Mouse (Mus musculus): ENCODE data around the gene Slc10a3.
A peak's percentile ranks its signal among the peaks of the same experiment; 100 is the strongest.
"Not testable (repeated sequence)": the region's sequence is repeated elsewhere in the genome, so short reads cannot be mapped to it uniquely, and the experiment has no call there.

The Slc10a3 gene

GRCm38 (mm10) chrX:74372888-74373549, at the start of gene Slc10a3, which contains the start of gene Ubl4a:
Gene Slc10a3, minus strand, starts transcription at chrX:74373349.
Gene Ubl4a, minus strand, starts transcription at chrX:74373218.
- peak; percentile 86 for DNase-seq (ENCODE audit: low read depth, low spot score)

DNA sequence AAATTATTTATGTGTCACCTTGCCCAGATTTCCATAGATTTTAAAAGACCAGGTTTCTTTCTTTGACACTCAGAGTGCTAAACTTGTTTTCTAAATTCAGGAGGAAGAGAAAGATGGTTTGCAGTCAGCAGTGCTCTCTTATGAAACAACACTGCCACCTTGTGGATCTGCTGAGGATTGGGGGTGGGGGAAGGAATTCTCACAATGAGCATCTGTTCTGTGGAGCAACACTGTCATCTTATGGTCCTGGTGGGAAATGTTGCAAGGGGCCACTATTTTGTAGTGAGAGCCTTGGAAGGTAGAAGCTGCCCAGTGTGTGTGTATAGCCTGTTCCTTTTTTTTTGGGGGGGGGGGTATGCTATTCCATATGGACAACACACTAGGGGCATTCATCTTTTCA, 40.2 kb upstream of the Slc10a3 start:
- DNase-seq (ENCODE audit: low read depth, low spot score): peak; percentile 78

- DNase-seq (ENCODE audit: low read depth, low spot score): no peak
Observed at GRCm38 (mm10) chrX:74408340-74408739, 35.2 kb upstream of the Slc10a3 start.

DNA sequence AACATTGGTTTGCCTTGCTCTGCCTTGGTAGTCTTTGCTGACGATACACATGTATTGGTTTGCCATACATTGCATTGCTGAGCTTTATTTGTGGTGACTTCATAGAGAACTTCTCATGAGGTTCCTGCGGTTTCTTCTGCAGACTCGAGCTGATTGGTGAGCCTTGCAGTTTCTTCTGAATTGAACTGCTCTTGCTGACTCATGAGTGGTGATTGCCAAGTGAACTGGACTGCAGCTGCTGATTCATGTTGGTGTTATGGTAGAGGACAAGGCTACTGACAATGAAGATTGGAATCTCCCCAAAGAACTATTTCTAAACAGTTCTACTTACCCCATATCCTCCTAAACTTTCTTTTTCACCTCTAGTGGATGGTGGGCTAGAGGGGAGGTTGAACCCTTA, 27.0 kb upstream of the Slc10a3 start:
- DNase-seq (ENCODE audit: low read depth, low spot score): no peak

- DNase-seq (ENCODE audit: low read depth, low spot score): peak; percentile 85
Observed at GRCm38 (mm10) chrX:74392535-74393443, 19.6 kb upstream of the Slc10a3 start, which contains the start of the genes Fam3a and Ikbkg. Gene Fam3a, minus strand, starts transcription at chrX:74393272. Gene Ikbkg, plus strand, starts transcription at chrX:74393290.

- no peak for DNase-seq (ENCODE audit: low read depth, low spot score)
Observed at GRCm38 (mm10) chrX:74388153-74388552, 15.0 kb upstream of the Slc10a3 start.

GRCm38 (mm10) chrX:74384451-74384850, 11.3 kb upstream of the Slc10a3 start:
- no peak for DNase-seq (ENCODE audit: low read depth, low spot score)

GRCm38 (mm10) chrX:74368209-74368909, 4.8 kb downstream of the Slc10a3 start:
- DNase-seq (ENCODE audit: low read depth, low spot score): peak; percentile 32

DNA sequence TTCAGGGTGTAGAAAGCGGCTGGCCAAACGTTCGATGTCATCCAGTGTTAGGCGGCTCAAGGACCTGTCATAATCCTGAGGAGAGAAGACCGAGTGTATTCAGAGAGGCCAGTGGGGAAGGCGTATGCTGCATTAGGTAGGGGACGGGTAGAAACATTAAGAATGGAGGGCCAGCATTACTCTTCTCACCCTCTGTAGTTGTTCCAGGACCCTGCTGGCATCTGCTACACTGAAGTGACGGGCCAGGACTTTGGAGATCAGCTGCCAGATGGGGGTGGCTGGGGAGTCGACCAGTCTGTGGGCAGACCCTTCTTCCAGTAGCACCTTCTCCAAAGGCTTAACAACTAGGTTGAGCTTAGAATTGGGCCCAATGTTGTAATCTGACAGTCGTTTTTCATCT, 5.6 kb downstream of the Slc10a3 start:
- no peak for DNase-seq (ENCODE audit: low read depth, low spot score)

DNA sequence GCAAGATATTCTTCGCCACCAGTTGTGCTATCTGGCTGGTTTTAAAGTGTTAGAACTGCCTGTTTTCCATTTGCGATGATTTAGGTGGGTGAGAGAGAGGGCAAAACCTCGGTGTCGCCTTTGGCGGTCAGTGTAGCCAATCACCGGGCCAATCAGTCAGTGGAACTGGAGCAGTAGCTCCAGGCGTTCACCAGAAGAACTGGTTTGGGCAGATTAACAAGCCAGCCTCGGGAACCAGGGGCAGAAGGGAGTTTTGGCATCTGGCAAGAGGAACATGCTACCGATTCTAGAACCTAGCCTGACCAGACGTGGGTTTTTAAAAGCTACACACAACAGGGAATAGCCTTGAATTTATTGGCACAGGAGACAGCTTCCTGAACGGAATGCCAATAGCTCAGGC, 14.0 kb downstream of the Slc10a3 start:
- no peak for DNase-seq (ENCODE audit: low read depth, low spot score)

GRCm38 (mm10) chrX:74357069-74357468, 16.1 kb downstream of the Slc10a3 start:
- not testable (repeated sequence) for DNase-seq (ENCODE audit: low read depth, low spot score)

GRCm38 (mm10) chrX:74353467-74353770, 19.7 kb downstream of the Slc10a3 start, which contains the start of gene Lage3:
Gene Lage3, minus strand, starts transcription at chrX:74353618.
- DNase-seq (ENCODE audit: low read depth, low spot score): peak; percentile 60

GRCm38 (mm10) chrX:74352645-74353466, 20.3 kb downstream of the Slc10a3 start:
- DNase-seq (ENCODE audit: low read depth, low spot score): no peak

DNA sequence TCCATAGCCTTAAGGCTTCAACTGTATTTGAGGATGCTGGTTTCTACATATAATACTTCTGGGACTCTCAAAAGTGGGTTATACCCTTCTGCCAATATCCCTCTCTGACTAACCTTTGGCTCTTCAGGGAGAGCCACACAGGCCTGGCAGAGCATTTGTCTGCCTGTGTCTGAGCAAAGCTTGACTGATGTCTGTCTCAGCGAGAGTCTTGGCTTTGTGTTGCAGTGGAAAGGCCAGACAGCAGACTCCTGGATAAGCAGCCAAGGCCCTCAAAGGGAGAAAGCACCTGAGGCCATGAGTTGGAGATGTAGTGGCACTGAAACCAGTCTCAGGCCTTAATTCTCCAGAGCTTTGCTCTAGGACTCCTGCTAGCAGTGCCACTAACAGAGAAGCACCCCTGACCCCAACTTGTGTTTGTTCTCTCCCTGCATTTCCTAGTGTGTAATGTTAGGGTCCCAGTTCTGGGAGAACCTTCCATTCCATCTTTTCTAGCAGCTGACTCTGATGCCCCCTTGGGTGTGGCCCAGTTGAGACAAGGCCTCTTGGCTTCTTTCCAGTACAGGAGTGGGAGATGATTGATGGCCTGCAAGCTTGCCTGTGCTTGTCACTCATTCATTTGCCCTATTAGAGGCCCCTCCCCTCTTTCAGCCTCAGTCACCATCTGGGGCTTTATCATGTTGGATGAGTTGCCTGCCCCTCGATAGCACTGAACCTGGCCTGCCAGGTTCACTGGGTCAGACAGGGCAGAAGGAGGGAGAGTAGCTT, 42.8 kb downstream of the Slc10a3 start:
- DNase-seq (ENCODE audit: low read depth, low spot score): no peak

DNA sequence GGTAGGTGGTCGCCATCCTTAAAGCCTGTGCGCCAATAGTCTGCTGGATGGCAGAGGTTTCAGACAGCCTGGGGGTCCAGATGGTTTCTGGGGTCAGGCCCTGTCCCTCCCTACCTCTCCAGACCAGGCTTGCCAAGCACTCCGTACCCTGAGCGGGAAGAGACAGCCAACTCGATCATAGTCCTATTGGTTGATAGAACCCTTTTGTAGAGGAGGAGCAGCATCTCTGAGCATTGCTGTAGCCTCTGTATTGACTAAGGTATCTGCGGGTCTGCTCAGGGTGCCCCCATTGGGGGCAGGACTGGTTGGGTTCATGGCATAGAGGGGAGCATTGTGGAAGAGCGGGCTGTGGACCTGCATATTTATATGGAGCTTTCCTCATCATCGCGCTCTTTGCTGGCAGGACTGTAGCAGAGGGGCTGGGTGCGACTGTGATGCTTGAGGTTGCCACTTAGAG, 43.9 kb downstream of the Slc10a3 start:
- DNase-seq (ENCODE audit: low read depth, low spot score): no peak

DNA sequence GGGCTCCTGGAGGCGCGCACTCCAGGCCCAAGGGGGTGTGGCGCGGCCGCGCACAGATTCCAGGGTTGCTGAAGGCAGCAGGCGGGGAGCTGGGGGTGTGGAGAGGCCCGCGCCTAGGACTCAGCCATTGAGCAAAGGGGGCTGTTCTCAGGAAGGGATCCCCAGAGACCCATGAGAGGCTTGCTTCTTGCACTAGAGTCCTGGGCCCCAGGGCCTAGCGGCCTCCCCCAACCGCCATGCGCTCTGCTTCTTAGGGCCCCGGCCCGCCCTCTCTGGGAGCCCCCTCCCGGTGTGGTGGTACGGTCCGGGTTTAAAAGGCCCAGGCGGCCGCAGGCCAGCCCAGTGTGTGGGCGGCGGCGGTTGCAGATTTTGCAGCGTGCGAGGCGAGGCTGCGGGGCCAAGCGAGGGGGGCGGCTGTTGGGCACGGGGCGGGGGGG, 44.4 kb downstream of the Slc10a3 start, which contains the start of gene Plxna3:
TSS of gene Plxna3 (plus strand) at position 342 of the 437 bp plus-strand sequence.
- DNase-seq (ENCODE audit: low read depth, low spot score): peak; percentile 69

Measured in forelimb bud, embryonic 11.5 days (tissue).